ENCODE assay signal across 9 mouse cellular contexts in genomic region chr13:41146271-41146670, GRCm38 (mm10). TPM values are rescaled to one million over a fixed set of nuclear protein-coding genes. Genes with fewer than 3 reads are reported as not detected.
A peak's percentile ranks its signal among the peaks of the same experiment; 100 is the strongest.
DNase-seq lines count a peak whose midpoint lies in the region; ATAC-seq and TF ChIP-seq lines count a peak whose summit lies in the region.
"Had no signal": no experiment of that assay in that cellular context is flagged by ENCODE, and none has a peak within 500 bp of the region (broad histone marks: within the 10 kb centered on the region; RNA-seq: fewer than 3 reads in every experiment).

No protein-coding gene starts in this region.

- 82% methylated on average over 10 of the region's 10 CpGs for WGBS in forebrain, embryonic 11.5 days
- WGBS in forebrain, embryonic 13.5 days: 81% methylated on average over 10 of the region's 10 CpGs
- 74% methylated on average over 10 of the region's 10 CpGs for WGBS in lung, postnatal 0 days

- H3K36me3 ChIP-seq in forebrain, embryonic 11.5 days (ENCODE audit: control insufficient read depth, insufficient read depth, low read length): no peaks in the 10 kb centered on the region
- H3K36me3 ChIP-seq in forebrain, embryonic 13.5 days (ENCODE audit: poor library complexity, severe bottlenecking): no peaks in the 10 kb centered on the region
- H3K36me3 ChIP-seq in lung, postnatal 0 days (ENCODE audit: insufficient read depth, low read length): no peaks in the 10 kb centered on the region
- H3K36me3 ChIP-seq: lung, embryonic 15.5 days had no signal

- TF ChIP-seq EP300 in lung, postnatal 0 days (IDR thresholded peaks at IDR 0.05): no peak

- peak; percentile 90 for TF ChIP-seq CTCF in lung, postnatal 0 days (IDR thresholded peaks at IDR 0.05)

- H3K9ac ChIP-seq in forebrain, embryonic 11.5 days (ENCODE audit: low read length): no peak overlapping the region
- no peak overlapping the region for H3K9ac ChIP-seq in forebrain, embryonic 13.5 days
- no peak overlapping the region for H3K9ac ChIP-seq in lung, postnatal 0 days (replicated peaks; ENCODE audit: low read depth)
- H3K9ac ChIP-seq: lung, embryonic 15.5 days had no signal

- peak; percentile 72 for DNase-seq in forebrain, embryonic 11.5 days (ENCODE audit: low spot score)
- peak; percentile 97 for DNase-seq in ES-CJ7 (ENCODE audit: low read depth, low spot score)
- peak; percentile 64 for DNase-seq in c-Kit-positive CD71-positive TER-119-positive erythroid progenitor cells, embryonic 14.5 days (ENCODE audit: low spot score)
- DNase-seq in layer of hippocampus, adult 11-12 months (ENCODE audit: low spot score): peak; percentile 77
- peak; percentile 45 for DNase-seq in lung, postnatal 0 days (ENCODE audit: low spot score)
- DNase-seq in skeletal muscle tissue, adult 2 months (ENCODE audit: low read depth, low spot score): peak; percentile 34

- no peak for ATAC-seq in forebrain, embryonic 11.5 days (replicated peaks; ENCODE audit: low FRiP score)
- ATAC-seq in forebrain, embryonic 13.5 days: no peak
- ATAC-seq in frontal cortex, adult (ENCODE audit: low TSS enrichment): peak; percentile 85
- no peak for ATAC-seq in lung, postnatal 0 days

- H3K4me2 ChIP-seq in forebrain, embryonic 11.5 days (ENCODE audit: low read depth, low read length, severe bottlenecking): no peak overlapping the region
- no peak overlapping the region for H3K4me2 ChIP-seq in forebrain, embryonic 13.5 days
- no peak overlapping the region for H3K4me2 ChIP-seq in lung, postnatal 0 days (replicated peaks; ENCODE audit: low read depth, low read length)
- H3K4me2 ChIP-seq: lung, embryonic 15.5 days had no signal

- H3K4me3 ChIP-seq in forebrain, embryonic 11.5 days (ENCODE audit: low read depth, low read length): no peak overlapping the region
- H3K4me3 ChIP-seq in forebrain, embryonic 13.5 days: no peak overlapping the region
- H3K4me3 ChIP-seq in lung, postnatal 0 days (ENCODE audit: low read depth, low read length): no peak overlapping the region
- H3K4me3 ChIP-seq: lung, embryonic 15.5 days had no signal

- no peaks in the 10 kb centered on the region for H3K4me1 ChIP-seq in forebrain, embryonic 11.5 days (replicated peaks; ENCODE audit: control insufficient read depth, insufficient read depth, low read length)
- H3K4me1 ChIP-seq in forebrain, embryonic 13.5 days: no peaks in the 10 kb centered on the region
- H3K4me1 ChIP-seq in lung, postnatal 0 days (ENCODE audit: insufficient read depth, low read depth, low read length): no peaks in the 10 kb centered on the region
- H3K4me1 ChIP-seq: lung, embryonic 15.5 days had no signal

- H3K27ac ChIP-seq in forebrain, embryonic 11.5 days (ENCODE audit: low read depth, low read length): no peak overlapping the region
- no peak overlapping the region for H3K27ac ChIP-seq in forebrain, embryonic 13.5 days
- H3K27ac ChIP-seq in lung, postnatal 0 days (ENCODE audit: low read length): no peak overlapping the region
- H3K27ac ChIP-seq: lung, embryonic 15.5 days had no signal

- H3K27me3 ChIP-seq in forebrain, embryonic 11.5 days (ENCODE audit: control insufficient read depth, insufficient read depth, low read length): no peaks in the 10 kb centered on the region
- H3K27me3 ChIP-seq in forebrain, embryonic 13.5 days: no peaks in the 10 kb centered on the region
- no peaks in the 10 kb centered on the region for H3K27me3 ChIP-seq in lung, postnatal 0 days (replicated peaks; ENCODE audit: insufficient read depth, low read length)
- H3K27me3 ChIP-seq: lung, embryonic 15.5 days had no signal

- H3K9me3 ChIP-seq in forebrain, embryonic 11.5 days (ENCODE audit: control insufficient read depth, low read length): no peaks in the 10 kb centered on the region
- no peaks in the 10 kb centered on the region for H3K9me3 ChIP-seq in forebrain, embryonic 13.5 days (replicated peaks)
- H3K9me3 ChIP-seq in lung, postnatal 0 days (ENCODE audit: low read length): no peaks in the 10 kb centered on the region
- H3K9me3 ChIP-seq: lung, embryonic 15.5 days had no signal

RNA-seq across cellular contexts. Expression of gene Sycp2l, which starts 32.2 kb away (rescaled TPM):
- polyA plus RNA-seq in forebrain, embryonic 11.5 days (2014; fragmentation: Nextera tagmentation; extraction: Ambion mirVana): not detected in 2 replicates
- 0.08 TPM in 1 of 2 replicates, not detected in the other for polyA plus RNA-seq in forebrain, embryonic 13.5 days (2015; fragmentation: Nextera tagmentation; extraction: Ambion mirVana)
- polyA plus RNA-seq in lung, postnatal 0 days (2015; fragmentation: Nextera tagmentation; extraction: Ambion mirVana): not detected in 2 replicates
- polyA plus RNA-seq: lung, embryonic 15.5 days had no signal

RNA-seq across cellular contexts. Expression of gene Gcm2, which starts 35.4 kb away (rescaled TPM):
- not detected in 2 replicates for polyA plus RNA-seq in forebrain, embryonic 11.5 days (2014; fragmentation: Nextera tagmentation; extraction: Ambion mirVana)
- not detected in 2 replicates for polyA plus RNA-seq in forebrain, embryonic 13.5 days (2015; fragmentation: Nextera tagmentation; extraction: Ambion mirVana)
- not detected in 2 replicates for polyA plus RNA-seq in lung, postnatal 0 days (2015; fragmentation: Nextera tagmentation; extraction: Ambion mirVana)
- polyA plus RNA-seq: lung, embryonic 15.5 days had no signal

Comparison
In these comparisons a context has a peak if more than half of its experiments do, and no peak if none do; other contexts are left out.
1. DNase-seq: peak in every context shown above with its lines; median percentile 97 in ES-CJ7; 77 in layer of hippocampus, adult 11-12 months; 72 in forebrain, embryonic 11.5 days; 64 in c-Kit-positive CD71-positive TER-119-positive erythroid progenitor cells, embryonic 14.5 days; 45 in lung, postnatal 0 days; 34 in skeletal muscle tissue, adult 2 months.